In the genomic region with DNA sequence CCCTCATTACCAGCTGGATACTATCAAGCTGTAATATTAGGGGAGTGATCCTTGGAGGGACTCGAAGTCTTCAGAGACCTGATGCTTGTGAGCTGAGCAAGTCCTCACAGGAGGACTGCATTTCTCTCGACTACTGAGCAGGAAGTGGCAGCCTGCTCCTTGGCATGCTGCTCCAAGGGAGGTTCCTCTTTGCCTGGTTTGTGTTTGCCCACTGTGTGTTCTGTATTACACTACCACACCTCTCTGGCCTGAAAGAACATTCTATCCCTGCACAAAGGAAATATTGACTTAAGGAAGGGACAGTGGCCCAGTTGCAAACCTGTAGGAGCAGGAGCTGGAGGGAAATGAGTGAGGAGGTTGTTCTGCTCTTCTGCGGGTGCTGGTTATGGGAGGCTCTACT, we compare ENCODE assay signal across 19 mouse cellular contexts. TPM values are rescaled to one million over a fixed set of nuclear protein-coding genes. Genes with fewer than 3 reads are reported as not detected.
A peak's percentile ranks its signal among the peaks of the same experiment; 100 is the strongest.
DNase-seq lines count a peak whose midpoint lies in the region; ATAC-seq lines count a peak whose summit lies in the region.
"Had no signal": no experiment of that assay in that cellular context is flagged by ENCODE, and none has a peak within 500 bp of the region (broad histone marks: within the 10 kb centered on the region; RNA-seq: fewer than 3 reads in every experiment).

No protein-coding gene starts in this region.

- no peaks in the 10 kb centered on the region for H3K9me3 ChIP-seq in lung, embryonic 15.5 days
- H3K9me3 ChIP-seq: forebrain, embryonic 10.5 days; G1E; heart, embryonic 10.5 days; limb, embryonic 15.5 days; midbrain, embryonic 12.5 days; neural tube, embryonic 15.5 days had no signal

- H3K4me2 ChIP-seq in lung, embryonic 15.5 days, result no peak overlapping the region
- H3K4me2 ChIP-seq: hindbrain, embryonic 14.5 days; limb, embryonic 15.5 days; midbrain, embryonic 12.5 days; neural tube, embryonic 15.5 days had no signal

- H3K9ac ChIP-seq in lung, embryonic 15.5 days, result no peak overlapping the region
- H3K9ac ChIP-seq: hindbrain, embryonic 14.5 days; limb, embryonic 15.5 days; midbrain, embryonic 12.5 days; neural tube, embryonic 15.5 days had no signal

- H3K36me3 ChIP-seq in lung, embryonic 15.5 days, result no peaks in the 10 kb centered on the region
- H3K36me3 ChIP-seq: forebrain, embryonic 10.5 days; heart, embryonic 10.5 days; limb, embryonic 15.5 days; midbrain, embryonic 12.5 days; neural tube, embryonic 15.5 days had no signal

- no peak overlapping the region for H3K4me3 ChIP-seq in lung, embryonic 15.5 days
- H3K4me3 ChIP-seq: forebrain, embryonic 10.5 days; heart, embryonic 10.5 days; limb, embryonic 15.5 days; midbrain, embryonic 12.5 days; myocyte; neural tube, embryonic 15.5 days had no signal

- WGBS in lung, embryonic 15.5 days, result 44% methylated on average over 3 of the region's 3 CpGs

- H3K27ac ChIP-seq in lung, embryonic 15.5 days, result peak overlapping the region; percentile 43; the same call in 1 of the 2 replicates
- H3K27ac ChIP-seq: forebrain, embryonic 10.5 days; heart, embryonic 10.5 days; hindbrain, embryonic 14.5 days; limb, embryonic 15.5 days; midbrain, embryonic 12.5 days; neural tube, embryonic 15.5 days had no signal

- H3K4me1 ChIP-seq in lung, embryonic 15.5 days, result peaks cover 5% of the 10 kb centered on the region; the same call in 1 of the 2 replicates
- H3K4me1 ChIP-seq: forebrain, embryonic 10.5 days; heart, embryonic 10.5 days; midbrain, embryonic 12.5 days; neural tube, embryonic 15.5 days had no signal

- ATAC-seq in common myeloid progenitor, adult 5-6 weeks (replicated peaks; ENCODE audit: low read depth, poor library complexity, severe bottlenecking), result peak; percentile 32; the same call in 1 of the 2 replicates
- ATAC-seq in hematopoietic stem cell, adult 5-6 weeks (replicated peaks in 1 of 2; ENCODE audit: insufficient read depth in 1 of 2, low FRiP score in 2 of 2, low TSS enrichment in 1 of 2, low read depth in 1 of 2, poor library complexity in 2 of 2, severe bottlenecking in 2 of 2), result peak; percentile 42; a peak in 2 of 4 replicates
- no peak; the same call in 1 of the 2 replicates for ATAC-seq in lung, embryonic 15.5 days (ENCODE audit: borderline replicate concordance, extremely low read depth, low FRiP score, low TSS enrichment)
- 0 out of 2 replicates have a peak, but pooled peaks have one; percentile 40 for ATAC-seq in monocyte, adult 5-6 weeks (replicated peaks; ENCODE audit: insufficient number of reproducible peaks, low FRiP score, low TSS enrichment, poor library complexity, severe bottlenecking)

- no peaks in the 10 kb centered on the region for H3K27me3 ChIP-seq in lung, embryonic 15.5 days
- H3K27me3 ChIP-seq: limb, embryonic 15.5 days; midbrain, embryonic 12.5 days; neural tube, embryonic 15.5 days had no signal

- no peak for DNase-seq in left cerebral cortex, adult 9 months (ENCODE audit: low spot score in 2 of 2)
- DNase-seq in spleen, postnatal 36 days (ENCODE audit: low spot score in 2 of 2), result no peak
- no peak for DNase-seq in spleen, postnatal 10 days (ENCODE audit: low spot score in 2 of 2)
- DNase-seq: gastrocnemius, postnatal 25 days; heart, postnatal 10 days; kidney, adult 18-20 months; kidney, postnatal 25 days had no signal

RNA-seq across cellular contexts. Expression of gene Sgsm3, which starts 12.1 kb away (rescaled TPM):
- total RNA-seq in common myeloid progenitor, adult 5-6 weeks (2017), result 30.6 and 38.4 TPM in 2 replicates
- 21.7 and 39.5 TPM in 2 replicates for total RNA-seq in hematopoietic stem cell, adult 5-6 weeks (2017)
- 40.8 and 45.1 TPM in 2 replicates for polyA plus RNA-seq in lung, embryonic 15.5 days (2015; fragmentation: Nextera tagmentation; extraction: Ambion mirVana)
- total RNA-seq in monocyte, adult 5-6 weeks (2017), result 8.6 to 12.8 TPM (median 10.1 TPM) in 3 replicates

RNA-seq across cellular contexts. Expression of gene Adsl, which starts 41.4 kb away (rescaled TPM):
- 200 and 219 TPM in 2 replicates for total RNA-seq in common myeloid progenitor, adult 5-6 weeks (2017)
- total RNA-seq in hematopoietic stem cell, adult 5-6 weeks (2017), result 167 and 175 TPM in 2 replicates
- 157 and 171 TPM in 2 replicates for polyA plus RNA-seq in lung, embryonic 15.5 days (2015; fragmentation: Nextera tagmentation; extraction: Ambion mirVana)
- total RNA-seq in monocyte, adult 5-6 weeks (2017), result 34.9 to 79.3 TPM (median 51.4 TPM) in 3 replicates
